Mouse (Mus musculus) bone marrow, adult 2 months (tissue): ENCODE measurements around the gene Pbx2. TPM values are rescaled to one million over a fixed set of nuclear protein-coding genes. Genes with fewer than 3 reads are reported as not detected.

Source experiments
- H3K27ac ChIP-seq: fragments of 200-500 bp; 2 replicates; pipeline ENCODE4 v1.5.1; 2012; ENCODE audit warnings: low read depth, mild to moderate bottlenecking, control low read depth, inconsistent platforms, low read length; ENCODE audit not compliant: control insufficient read depth, poor library complexity, insufficient read depth
- H3K4me1 ChIP-seq: fragments of 200-500 bp; 2 replicates; pipeline ENCODE4 v1.6.1; 2011; ENCODE audit warnings: low read length; ENCODE audit not compliant: control insufficient read depth, insufficient read depth
- H3K4me3 ChIP-seq: fragments of 200-500 bp; replicated peaks from 2 replicates; pipeline ENCODE3; 2011; ENCODE audit warnings: mild to moderate bottlenecking, low read depth, low read length, control low read depth; ENCODE audit not compliant: control insufficient read depth
- CTCF ChIP-seq: fragments of 200-500 bp; IDR thresholded peaks from 2 replicates; pipeline ENCODE4 v1.5.1; 2011; ENCODE audit warnings: low read length, control low read depth; ENCODE audit not compliant: control insufficient read depth, insufficient read depth
- POLR2A ChIP-seq: fragments of 200-500 bp; IDR thresholded peaks from 2 replicates; pipeline ENCODE4 v1.6.1; 2011; ENCODE audit warnings: low read depth, mild to moderate bottlenecking, control low read depth, low read length, borderline replicate concordance; ENCODE audit not compliant: control insufficient read depth
- WGBS: fragments of 180-500 bp; shearing (Covaris S2); methylation state at CpG from one replicate; pipeline ENCODE4 v1.1.7; 2018; 5-methylcytosine and 5-hydroxymethylcytosine counted together
- polyA plus RNA-seq: library from polyadenylated mRNA; stranded (reverse); fragments of >200 nt; gene quantifications from 2 replicates; pipeline ENCODE4 v1.2.4, GENCODE M21; 2011; ENCODE audit warnings: low replicate concordance; ENCODE audit not compliant: missing spikeins, insufficient read depth, insufficient read length

Pbx2 gene
- polyA plus RNA-seq, 1 experiment, result 95.1 TPM

GRCm38 (mm10) chr17:34559116-34559515 lies 31.9 kb upstream of the Pbx2 start:
- no peak overlapping the region for H3K27ac ChIP-seq
- no peak overlapping the region for H3K4me3 ChIP-seq
- 85% methylated on average over 7 of the region's 7 CpGs for WGBS
- H3K4me1 ChIP-seq, result peaks cover 4% of the 10 kb centered on the region
- no peak for TF ChIP-seq POLR2A
- TF ChIP-seq CTCF, result no peak

- WGBS, result 39% methylated on average over 15 of the region's 15 CpGs
- TF ChIP-seq CTCF (peak; percentile 42; the same call in 1 of the 2 replicates), POLR2A (no peak)
These were observed 31.2 kb upstream of the Pbx2 start for GRCm38 (mm10) chr17:34559895-34560294.

GRCm38 (mm10) chr17:34560438-34560837 lies 30.6 kb upstream of the Pbx2 start:
- 77% methylated on average over 6 of the region's 6 CpGs for WGBS
- no peak; the same call in 1 of the 2 replicates for TF ChIP-seq CTCF
- TF ChIP-seq POLR2A, result no peak
- H3K27ac ChIP-seq, result no peak overlapping the region; the same call in 1 of the 2 replicates
- H3K4me3 ChIP-seq, result no peak overlapping the region
- peaks cover 4% of the 10 kb centered on the region for H3K4me1 ChIP-seq

More at GRCm38 (mm10) chr17:34559895-34560294, 31.2 kb upstream of the Pbx2 start:
- Histone ChIP-seq H3K4me3 (no peak overlapping the region), H3K4me1 (peaks cover 4% of the 10 kb centered on the region), H3K27ac (no peak overlapping the region)

- TF ChIP-seq CTCF (no peak), POLR2A (peak; percentile 56; the same call in 1 of the 2 replicates)
- Histone ChIP-seq H3K4me1 (peaks cover 3% of the 10 kb centered on the region), H3K27ac (peak overlapping the region; percentile 74), H3K4me3 (peak overlapping the region; percentile 58)
- 2% methylated on average over 8 of the region's 8 CpGs for WGBS
These were observed 29.9 kb upstream of the Pbx2 start for GRCm38 (mm10) chr17:34561200-34561599.

- peaks cover 3% of the 10 kb centered on the region for H3K4me1 ChIP-seq
- TF ChIP-seq POLR2A (no peak), CTCF (no peak)
- no peak overlapping the region for H3K4me3 ChIP-seq
- 79% methylated on average over 3 of the region's 3 CpGs for WGBS
- no peak overlapping the region for H3K27ac ChIP-seq
These were observed 28.5 kb upstream of the Pbx2 start for GRCm38 (mm10) chr17:34562595-34562994.

GRCm38 (mm10) chr17:34563354-34563753 lies 27.7 kb upstream of the Pbx2 start:
- TF ChIP-seq CTCF (no peak), POLR2A (no peak)
- H3K4me3 ChIP-seq, result no peak overlapping the region
- WGBS, result 83% methylated on average over 11 of the region's 11 CpGs
- peaks cover 3% of the 10 kb centered on the region for H3K4me1 ChIP-seq
- H3K27ac ChIP-seq, result no peak overlapping the region

GRCm38 (mm10) chr17:34564003-34564421 lies 27.1 kb upstream of the Pbx2 start, which contains the start of gene Notch4:
Notch4 (plus strand) TSS chr17:34564268.
- no peak for TF ChIP-seq CTCF
- TF ChIP-seq POLR2A, result no peak
- peaks cover 3% of the 10 kb centered on the region for H3K4me1 ChIP-seq
- H3K27ac ChIP-seq, result no peak within 1 kb of the TSS
- WGBS, result 13% methylated on average over 6 of the region's 6 CpGs
- no peak within 1 kb of the TSS for H3K4me3 ChIP-seq

GRCm38 (mm10) chr17:34564796-34565195 lies 26.3 kb upstream of the Pbx2 start:
- WGBS, result 83% methylated on average over 3 of the region's 3 CpGs
- Histone ChIP-seq H3K4me3 (no peak overlapping the region), H3K27ac (no peak overlapping the region), H3K4me1 (peaks cover 3% of the 10 kb centered on the region)
- no peak for TF ChIP-seq CTCF
- no peak for TF ChIP-seq POLR2A

- Histone ChIP-seq H3K27ac (no peak overlapping the region), H3K4me3 (no peak overlapping the region), H3K4me1 (no peaks in the 10 kb centered on the region)
- WGBS, result 79% methylated on average over 9 of the region's 9 CpGs
- no peak for TF ChIP-seq POLR2A
These were observed 23.8 kb upstream of the Pbx2 start for GRCm38 (mm10) chr17:34567311-34567710.
